20 mouse cellular contexts compared by ENCODE assay signal in genomic region chr7:68087496-68087895, GRCm38 (mm10).
A peak's percentile ranks its signal among the peaks of the same experiment; 100 is the strongest.
DNase-seq lines count a peak whose midpoint lies in the region; ATAC-seq lines count a peak whose summit lies in the region.
"Had no signal": no experiment of that assay in that cellular context is flagged by ENCODE, and none has a peak within 500 bp of the region (broad histone marks: within the 10 kb centered on the region; RNA-seq: fewer than 3 reads in every experiment).

No protein-coding gene starts in this region.

- intact Hi-C loops in left cerebral cortex, postnatal 4 days (cut with DNase I) = no loop called here

- no peaks in the 10 kb centered on the region for H3K9me3 ChIP-seq in kidney, embryonic 16.5 days (ENCODE audit: low read length)
- no peaks in the 10 kb centered on the region for H3K9me3 ChIP-seq in liver, embryonic 12.5 days (replicated peaks)
- H3K9me3 ChIP-seq: embryonic facial prominence, embryonic 13.5 days; forebrain, embryonic 12.5 days had no signal

- H3K9ac ChIP-seq in kidney, embryonic 16.5 days (replicated peaks; ENCODE audit: low read length) = 0 out of 2 replicates have a peak overlapping the region, but pooled peaks have one; percentile 37
- H3K9ac ChIP-seq in liver, embryonic 12.5 days = no peak overlapping the region
- H3K9ac ChIP-seq: embryonic facial prominence, embryonic 13.5 days; forebrain, embryonic 12.5 days had no signal

- H3K27ac ChIP-seq in kidney, embryonic 16.5 days (ENCODE audit: low read length) = no peak overlapping the region
- H3K27ac ChIP-seq in liver, embryonic 12.5 days = no peak overlapping the region
- H3K27ac ChIP-seq: embryonic facial prominence, embryonic 13.5 days; forebrain, embryonic 12.5 days; heart, adult 2 months had no signal

- no peaks in the 10 kb centered on the region for H3K27me3 ChIP-seq in kidney, embryonic 16.5 days (ENCODE audit: insufficient read depth, low read length)
- no peaks in the 10 kb centered on the region for H3K27me3 ChIP-seq in splenic B cell, adult 2 months (ENCODE audit: control insufficient read depth, insufficient read depth, low read length, poor library complexity, severe bottlenecking)
- H3K27me3 ChIP-seq in liver, embryonic 12.5 days (replicated peaks) = no peaks in the 10 kb centered on the region
- H3K27me3 ChIP-seq: embryonic facial prominence, embryonic 13.5 days; forebrain, embryonic 12.5 days had no signal

- ATAC-seq in kidney, embryonic 16.5 days (ENCODE audit: low FRiP score, low TSS enrichment) = no peak
- peak; percentile 72 for ATAC-seq in granulocyte monocyte progenitor cell, adult 5-6 weeks (replicated peaks; ENCODE audit: poor library complexity, severe bottlenecking)
- no peak for ATAC-seq in liver, embryonic 12.5 days
- ATAC-seq: CD4-positive, CD25-positive, alpha-beta regulatory T cell, adult 4 months; forebrain, embryonic 16.5 days; hindbrain, embryonic 16.5 days had no signal

- DNase-seq in kidney, postnatal 10 days = no peak
- DNase-seq in spleen, postnatal 36 days (ENCODE audit: low spot score in 2 of 2) = peak; percentile 46
- no peak for DNase-seq in spleen, adult 18-20 months
- peak; percentile 27 for DNase-seq in splenic B cell, adult 2 months (ENCODE audit: low read depth, low spot score)
- DNase-seq in left cerebral cortex, postnatal 4 days = no peak
- DNase-seq: adrenal gland, postnatal 10 days; cerebellum, adult 11 months; cerebellum, adult 8-10 months; cerebellum, postnatal 25 days; gastrocnemius, postnatal 10 days; heart, adult 2 months had no signal

- 35% methylated on average over 4 of the region's 4 CpGs for WGBS in kidney, embryonic 16.5 days
- WGBS in liver, embryonic 12.5 days (ENCODE audit: insufficient replicate concordance) = 46% methylated on average over 4 of the region's 4 CpGs

- H3K4me1 ChIP-seq in kidney, embryonic 16.5 days (ENCODE audit: insufficient read depth, low read length) = peaks cover 43% of the 10 kb centered on the region
- peaks cover 98% of the 10 kb centered on the region for H3K4me1 ChIP-seq in liver, embryonic 12.5 days

- no peak overlapping the region for H3K4me3 ChIP-seq in kidney, embryonic 16.5 days (ENCODE audit: low read length)
- no peak overlapping the region for H3K4me3 ChIP-seq in liver, embryonic 12.5 days
- H3K4me3 ChIP-seq: embryonic facial prominence, embryonic 13.5 days; forebrain, embryonic 12.5 days; heart, adult 2 months had no signal

- H3K36me3 ChIP-seq in kidney, embryonic 16.5 days (ENCODE audit: insufficient read depth, low read length) = no peaks in the 10 kb centered on the region
- H3K36me3 ChIP-seq in splenic B cell, adult 2 months (ENCODE audit: control insufficient read depth, insufficient read depth, low read length, poor library complexity, severe bottlenecking) = no peaks in the 10 kb centered on the region
- H3K36me3 ChIP-seq in liver, embryonic 12.5 days = no peaks in the 10 kb centered on the region
- H3K36me3 ChIP-seq: forebrain, embryonic 12.5 days had no signal

- H3K4me2 ChIP-seq in kidney, embryonic 16.5 days (replicated peaks; ENCODE audit: low read depth, low read length) = no peak overlapping the region
- no peak overlapping the region for H3K4me2 ChIP-seq in liver, embryonic 12.5 days
- H3K4me2 ChIP-seq: embryonic facial prominence, embryonic 13.5 days; forebrain, embryonic 12.5 days; heart, embryonic 11.5 days had no signal

Comparison
In these comparisons a context has a peak if more than half of its experiments do, and no peak if none do; other contexts are left out.
1. DNase-seq: peak in spleen, postnatal 36 days (2 of 2) and splenic B cell, adult 2 months (single experiment); none in kidney, postnatal 10 days (single experiment), spleen, adult 18-20 months (0 of 2) and left cerebral cortex, postnatal 4 days (single experiment).